In genomic region chr5:131775222-131775621, GRCm38 (mm10) we compare ENCODE assay signal across 9 mouse cellular contexts.
DNase-seq lines count a peak whose midpoint lies in the region; ATAC-seq and TF ChIP-seq lines count a peak whose summit lies in the region.
"Had no signal": no experiment of that assay in that cellular context is flagged by ENCODE, and none has a peak within 500 bp of the region (broad histone marks: within the 10 kb centered on the region; RNA-seq: fewer than 3 reads in every experiment).

No protein-coding gene starts in this region.

- no peaks in the 10 kb centered on the region for H3K36me3 ChIP-seq in kidney, postnatal 0 days (ENCODE audit: insufficient read depth, low read length)
- no peaks in the 10 kb centered on the region for H3K36me3 ChIP-seq in embryonic facial prominence, embryonic 12.5 days
- H3K36me3 ChIP-seq in neural tube, embryonic 11.5 days (ENCODE audit: control insufficient read depth, insufficient read depth, low read length) = no peaks in the 10 kb centered on the region

- H3K9ac ChIP-seq in kidney, postnatal 0 days (ENCODE audit: low read depth, low read length) = no peak overlapping the region
- H3K9ac ChIP-seq in embryonic facial prominence, embryonic 12.5 days = no peak overlapping the region
- H3K9ac ChIP-seq in neural tube, embryonic 11.5 days (ENCODE audit: low read length) = no peak overlapping the region

- DNase-seq in kidney, postnatal 0 days (ENCODE audit: low spot score) = peak; percentile 74
- no peak for DNase-seq in kidney, adult 18-20 months
- DNase-seq in large intestine, adult 2 months (ENCODE audit: low read depth, low spot score) = peak; percentile 8
- peak; percentile 63 for DNase-seq in neural tube, embryonic 11.5 days (ENCODE audit: low spot score)
- no peak for DNase-seq in heart, postnatal 14 days
- no peak for DNase-seq in B cell, adult 2 months

- H3K9me3 ChIP-seq in kidney, postnatal 0 days (replicated peaks; ENCODE audit: low read length) = no peaks in the 10 kb centered on the region; the same call in 1 of the 2 replicates
- no peaks in the 10 kb centered on the region for H3K9me3 ChIP-seq in embryonic facial prominence, embryonic 12.5 days
- H3K9me3 ChIP-seq in neural tube, embryonic 11.5 days (ENCODE audit: control insufficient read depth, low read length) = no peaks in the 10 kb centered on the region

- no peak overlapping the region for H3K4me3 ChIP-seq in kidney, postnatal 0 days (replicated peaks; ENCODE audit: low read depth, low read length)
- no peak overlapping the region for H3K4me3 ChIP-seq in embryonic facial prominence, embryonic 12.5 days
- no peak overlapping the region for H3K4me3 ChIP-seq in neural tube, embryonic 11.5 days (ENCODE audit: low read depth, low read length)

- WGBS in kidney, postnatal 0 days = 19% methylated on average over 12 of the region's 12 CpGs
- WGBS in embryonic facial prominence, embryonic 12.5 days = 50% methylated on average over 12 of the region's 12 CpGs
- 49% methylated on average over 12 of the region's 12 CpGs for WGBS in large intestine, adult 2 months
- WGBS in neural tube, embryonic 11.5 days = 18% methylated on average over 12 of the region's 12 CpGs

- intact Hi-C loops in heart, postnatal 14 days (cut with DNase I) = no loop called here

- H3K4me2 ChIP-seq in kidney, postnatal 0 days (ENCODE audit: low read length) = peak overlapping the region; percentile 24
- no peak overlapping the region for H3K4me2 ChIP-seq in embryonic facial prominence, embryonic 12.5 days (replicated peaks)
- no peak overlapping the region for H3K4me2 ChIP-seq in neural tube, embryonic 11.5 days (ENCODE audit: low read depth)

- TF ChIP-seq CTCF in kidney, postnatal 0 days (IDR thresholded peaks at IDR 0.05; ENCODE audit: low read depth) = no peak

- no peak overlapping the region for H3K27ac ChIP-seq in kidney, postnatal 0 days
- 0 out of 2 replicates have a peak overlapping the region, but pooled peaks have one; percentile 41 for H3K27ac ChIP-seq in embryonic facial prominence, embryonic 12.5 days
- no peak overlapping the region for H3K27ac ChIP-seq in neural tube, embryonic 11.5 days (ENCODE audit: low read depth, low read length)

- no peaks in the 10 kb centered on the region for H3K27me3 ChIP-seq in kidney, postnatal 0 days (ENCODE audit: insufficient read depth, low read length)
- H3K27me3 ChIP-seq in embryonic facial prominence, embryonic 12.5 days = no peaks in the 10 kb centered on the region
- H3K27me3 ChIP-seq in neural tube, embryonic 11.5 days (ENCODE audit: control insufficient read depth, insufficient read depth, low read length) = no peaks in the 10 kb centered on the region
- H3K27me3 ChIP-seq: CH12.LX had no signal

- peak; percentile 63; the same call in 1 of the 2 replicates for ATAC-seq in kidney, postnatal 0 days (replicated peaks; ENCODE audit: low FRiP score, low read depth)
- ATAC-seq in embryonic facial prominence, embryonic 12.5 days (ENCODE audit: insufficient number of reproducible peaks, insufficient read depth, low FRiP score, low TSS enrichment) = peak; percentile 52; the same call in 1 of the 2 replicates
- peak; percentile 91 for ATAC-seq in neural tube, embryonic 11.5 days (ENCODE audit: insufficient read depth, low FRiP score, low TSS enrichment)
- ATAC-seq in megakaryocyte-erythroid progenitor cell, adult 5-6 weeks (replicated peaks; ENCODE audit: low FRiP score, low TSS enrichment, poor library complexity, severe bottlenecking) = no peak

- H3K4me1 ChIP-seq in kidney, postnatal 0 days (replicated peaks; ENCODE audit: insufficient read depth, low read length) = peaks cover 5% of the 10 kb centered on the region; the same call in 1 of the 2 replicates
- H3K4me1 ChIP-seq in embryonic facial prominence, embryonic 12.5 days = peaks cover 15% of the 10 kb centered on the region; the same call in 1 of the 2 replicates
- peaks cover 12% of the 10 kb centered on the region for H3K4me1 ChIP-seq in neural tube, embryonic 11.5 days (ENCODE audit: control insufficient read depth, insufficient read depth, low read length)

Comparison
In these comparisons a context has a peak if more than half of its experiments do, and no peak if none do; other contexts are left out.
1. DNase-seq: peak in kidney, postnatal 0 days (single experiment), large intestine, adult 2 months (single experiment) and neural tube, embryonic 11.5 days (single experiment); none in kidney, adult 18-20 months (single experiment), heart, postnatal 14 days (0 of 2) and B cell, adult 2 months (0 of 2).